Mouse (Mus musculus) bone marrow macrophage, adult 2 months (primary cell): ENCODE measurements at regions not wholly inside any gene's neighbourhood (a gene's known extent, or its start where the extent isn't known, plus 50 kb on each side); places are given as distances from the start of the nearest gene placed in this dataset.

Experiments
- H3K27ac ChIP-seq: 2 replicates; pipeline ENCODE4 v1.5.1; 2012; ENCODE audit warnings: low read depth, low read length; ENCODE audit not compliant: insufficient read depth
- H3K4me1 ChIP-seq: 2 replicates; pipeline ENCODE4 v1.6.1; 2012; ENCODE audit warnings: low read length; ENCODE audit not compliant: control insufficient read depth, insufficient read depth
- H3K4me3 ChIP-seq: 2 replicates; pipeline ENCODE4 v1.5.1; 2012; ENCODE audit warnings: mild to moderate bottlenecking, low read length, moderate library complexity; ENCODE audit not compliant: insufficient read depth
- CTCF ChIP-seq: IDR thresholded peaks from 2 replicates; pipeline ENCODE4 v1.5.1; 2012; ENCODE audit warnings: low read depth, mild to moderate bottlenecking, low read length, moderate library complexity
- POLR2A ChIP-seq: IDR thresholded peaks from 2 replicates; pipeline ENCODE4 v1.6.1; 2012; ENCODE audit warnings: mild to moderate bottlenecking, low read depth, low read length, borderline replicate concordance

DNA sequence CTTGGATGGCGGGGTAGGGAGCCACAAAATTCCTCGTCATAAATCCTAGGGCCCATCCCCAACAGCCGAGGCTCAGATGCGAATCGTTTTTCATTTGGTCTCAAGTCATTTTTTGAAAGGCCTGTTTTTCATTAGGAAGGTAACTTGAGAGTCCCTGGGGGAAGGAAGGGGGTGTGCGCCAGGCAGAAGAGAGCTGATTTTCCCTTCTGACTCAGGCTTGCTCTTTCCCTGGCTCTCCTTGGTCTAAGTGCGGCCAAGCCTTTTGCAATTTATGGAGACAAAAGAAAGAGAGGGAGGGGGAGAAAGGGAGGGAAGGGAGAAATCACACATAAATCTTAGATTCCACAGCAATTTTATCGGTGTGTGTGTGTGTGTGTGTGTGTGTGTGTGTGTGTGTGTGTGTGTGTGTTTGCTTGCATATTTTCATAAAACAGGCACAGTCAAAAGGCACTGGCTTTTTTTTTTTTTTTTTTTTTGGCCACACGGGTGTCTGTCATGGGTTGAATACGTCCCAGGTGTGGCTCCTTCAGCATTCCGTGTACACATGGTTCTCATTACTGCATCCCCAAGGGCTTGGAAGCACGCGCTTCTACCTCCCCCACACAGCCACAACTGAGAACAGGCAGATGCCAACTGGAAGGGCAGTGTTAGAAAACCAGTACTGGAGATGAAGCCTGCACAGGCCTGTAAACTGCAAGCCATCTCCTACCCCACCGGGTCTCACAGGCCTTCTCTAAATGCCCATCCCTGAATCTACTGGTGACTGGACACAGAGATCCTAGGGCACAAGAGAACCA is 191.8 kb upstream of the Dapk1 start:
- no peak overlapping the region for H3K4me3 ChIP-seq
- H3K4me1 ChIP-seq: no peaks in the 10 kb centered on the region
- no peak overlapping the region for H3K27ac ChIP-seq
- no peak for TF ChIP-seq CTCF
- TF ChIP-seq POLR2A: no peak

- Histone ChIP-seq H3K27ac (no peak overlapping the region), H3K4me3 (no peak overlapping the region), H3K4me1 (no peaks in the 10 kb centered on the region)
- TF ChIP-seq CTCF: no peak
- TF ChIP-seq POLR2A: no peak
These were observed 185.7 kb upstream of the Dapk1 start for GRCm38 (mm10) chr13:60416024-60416423.

DNA sequence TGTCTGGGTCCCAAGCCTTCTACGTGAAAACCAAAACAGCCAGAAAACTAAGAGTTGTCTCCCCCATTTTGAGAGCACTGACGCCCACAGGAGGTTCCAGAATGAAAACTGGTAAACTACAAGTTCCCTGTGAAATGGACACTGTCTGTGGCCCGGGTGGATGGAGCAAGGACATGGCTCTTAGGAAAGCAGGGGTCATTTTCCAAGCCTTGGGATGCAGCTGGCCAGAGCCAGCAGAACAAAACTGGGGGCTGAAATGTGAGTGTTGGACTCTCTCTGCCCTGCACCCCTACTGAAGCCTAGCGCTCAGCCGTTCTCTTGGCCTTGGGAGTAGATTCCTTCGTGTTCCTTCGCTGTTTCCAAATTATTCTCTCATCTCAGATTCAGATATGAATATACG is 184.7 kb upstream of the Dapk1 start:
- Histone ChIP-seq H3K27ac (no peak overlapping the region), H3K4me3 (no peak overlapping the region), H3K4me1 (no peaks in the 10 kb centered on the region)
- TF ChIP-seq CTCF (no peak), POLR2A (no peak)

DNA sequence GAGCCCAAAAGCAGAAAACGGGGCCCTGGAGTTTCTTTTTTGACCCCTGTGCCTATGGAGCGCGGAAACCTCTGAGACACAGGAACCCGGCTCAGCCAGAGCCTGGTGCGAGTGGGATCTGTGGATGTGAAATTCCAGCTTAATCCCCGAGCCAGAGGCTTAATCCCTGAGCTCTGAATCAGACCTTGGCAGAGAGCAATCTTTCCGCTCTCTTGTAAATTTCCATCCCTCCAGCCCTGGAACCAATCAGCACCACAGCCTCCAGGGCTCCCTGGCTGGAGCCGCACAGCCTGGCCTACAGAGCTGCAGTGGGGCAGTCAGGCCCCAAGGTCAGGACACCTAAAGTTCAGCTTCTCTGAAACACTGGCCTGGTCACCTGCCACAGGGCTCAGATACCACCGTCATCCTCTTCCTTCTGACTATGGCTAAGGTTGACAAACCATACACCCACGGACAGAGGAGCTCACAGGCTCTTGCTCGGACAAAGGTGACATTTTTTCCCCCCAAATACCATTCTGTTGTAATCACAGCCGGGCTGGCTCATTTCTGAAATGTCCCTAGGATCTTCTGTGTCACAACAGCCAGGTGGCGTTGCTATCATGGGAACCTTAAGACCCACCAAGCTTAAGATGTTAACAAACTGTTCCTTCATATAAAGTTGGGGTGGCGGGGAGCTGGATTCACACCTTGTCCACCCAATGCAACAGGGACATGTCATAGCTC is 184.2 kb upstream of the Dapk1 start:
- Histone ChIP-seq H3K27ac (no peak overlapping the region), H3K4me3 (no peak overlapping the region), H3K4me1 (no peaks in the 10 kb centered on the region)
- no peak for TF ChIP-seq POLR2A
- TF ChIP-seq CTCF: no peak

GRCm38 (mm10) chr13:60420386-60420785 is 181.4 kb upstream of the Dapk1 start:
- no peaks in the 10 kb centered on the region for H3K4me1 ChIP-seq
- H3K27ac ChIP-seq: no peak overlapping the region
- TF ChIP-seq CTCF (no peak), POLR2A (no peak)
- H3K4me3 ChIP-seq: no peak overlapping the region

DNA sequence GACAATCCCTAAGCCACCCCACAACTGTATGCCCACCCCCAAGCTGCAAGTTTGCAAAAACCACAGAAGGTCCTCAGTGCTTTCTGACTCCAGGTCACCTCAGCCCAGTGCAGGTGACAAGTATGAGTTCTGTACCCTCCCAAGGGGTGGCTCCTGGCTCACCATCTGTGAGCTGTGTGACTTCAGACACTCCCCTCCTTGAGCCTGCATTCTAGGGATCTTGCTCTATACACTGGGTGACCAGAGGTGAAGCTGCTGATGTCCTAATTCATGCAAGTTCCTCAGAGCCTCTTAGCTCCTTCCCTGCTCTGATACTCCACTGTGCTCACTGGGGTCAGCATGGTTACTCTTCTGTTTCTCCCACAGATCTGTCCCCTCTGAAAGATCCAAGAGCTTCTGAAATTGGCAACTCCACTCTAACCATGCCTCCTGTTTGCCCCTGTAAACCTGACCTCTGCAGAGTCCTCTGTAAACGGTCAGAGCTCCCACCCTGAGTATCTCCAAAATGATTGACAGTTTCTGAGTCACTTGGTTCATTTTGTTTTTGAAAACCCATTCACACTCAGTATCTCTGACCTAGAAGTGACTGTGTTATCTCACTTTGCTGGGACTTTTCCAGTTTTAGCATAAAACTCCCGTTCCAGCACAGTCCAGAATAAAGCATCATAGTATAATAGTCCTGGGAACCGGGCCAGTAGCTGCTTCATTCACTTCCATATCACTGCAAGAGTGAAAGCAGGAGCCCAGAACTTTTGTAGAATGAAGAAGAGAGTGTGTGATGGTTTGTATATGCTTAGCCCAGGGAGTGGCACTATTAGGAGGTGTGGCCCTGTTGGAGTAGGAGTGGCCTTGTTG is 180.7 kb upstream of the Dapk1 start:
- no peak overlapping the region for H3K4me3 ChIP-seq
- TF ChIP-seq CTCF (no peak), POLR2A (no peak)
- H3K27ac ChIP-seq: no peak overlapping the region
- no peaks in the 10 kb centered on the region for H3K4me1 ChIP-seq

GRCm38 (mm10) chr13:60424267-60424666 is 177.5 kb upstream of the Dapk1 start:
- TF ChIP-seq CTCF: no peak
- TF ChIP-seq POLR2A: no peak
- H3K27ac ChIP-seq: no peak overlapping the region
- no peak overlapping the region for H3K4me3 ChIP-seq
- no peaks in the 10 kb centered on the region for H3K4me1 ChIP-seq

GRCm38 (mm10) chr13:60425140-60425539 is 176.6 kb upstream of the Dapk1 start:
- no peak for TF ChIP-seq CTCF
- TF ChIP-seq POLR2A: no peak
- H3K4me3 ChIP-seq: no peak overlapping the region
- no peaks in the 10 kb centered on the region for H3K4me1 ChIP-seq
- H3K27ac ChIP-seq: no peak overlapping the region

DNA sequence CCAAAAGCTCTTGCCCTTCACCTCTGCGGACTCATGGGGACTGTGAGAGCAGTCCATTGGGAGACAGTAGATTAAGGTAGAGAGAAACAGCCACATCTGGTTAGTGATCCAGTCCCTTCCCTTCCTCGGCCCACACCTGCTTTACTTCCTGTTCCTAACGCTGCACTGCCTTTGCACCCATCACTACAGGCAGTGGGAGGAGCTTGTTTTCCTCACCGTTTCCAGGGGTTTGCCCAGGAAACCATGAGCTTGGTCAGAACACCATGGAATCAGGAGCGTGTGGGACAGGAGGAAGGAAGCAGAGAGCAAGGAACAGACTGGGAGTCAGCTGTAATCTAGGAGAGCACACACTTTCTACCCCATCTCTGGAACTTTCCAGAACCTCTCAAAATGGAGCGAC is 176.2 kb upstream of the Dapk1 start:
- no peak for TF ChIP-seq POLR2A
- no peak for TF ChIP-seq CTCF
- no peaks in the 10 kb centered on the region for H3K4me1 ChIP-seq
- no peak overlapping the region for H3K27ac ChIP-seq
- no peak overlapping the region for H3K4me3 ChIP-seq
